Mouse (Mus musculus) liver, adult 2 months (tissue): ENCODE measurements around the gene St3gal5. TPM values are rescaled to one million over a fixed set of nuclear protein-coding genes. Genes with fewer than 3 reads are reported as not detected.
A peak's percentile ranks its signal among the peaks of the same experiment; 100 is the strongest.

Experiments used
- DNase-seq: peaks from one replicate; pipeline ENCODE4 v3.0.0-alpha.2; 2011; ENCODE audit warnings: low read depth, low spot score; ENCODE audit errors: extremely low read depth
- H3K27ac ChIP-seq: fragments of 200-500 bp; replicated peaks from 2 replicates; pipeline ENCODE4 v1.5.1; 2012; ENCODE audit warnings: low read depth, mild to moderate bottlenecking, control low read depth, inconsistent platforms, low read length; ENCODE audit not compliant: insufficient read depth
- H3K27me3 ChIP-seq: fragments of 200-500 bp; 2 replicates; pipeline ENCODE4 v1.6.1; 2012; ENCODE audit warnings: mild to moderate bottlenecking, moderate library complexity, low read length, inconsistent platforms; ENCODE audit not compliant: control insufficient read depth, insufficient read depth
- H3K36me3 ChIP-seq: fragments of 200-500 bp; 2 replicates; pipeline ENCODE4 v1.6.1; 2012; ENCODE audit warnings: low read length, inconsistent platforms; ENCODE audit not compliant: control insufficient read depth, insufficient read depth
- H3K4me1 ChIP-seq: fragments of 200-500 bp; 2 replicates; pipeline ENCODE4 v1.6.1; 2011; ENCODE audit warnings: low read length; ENCODE audit not compliant: control insufficient read depth, insufficient read depth
- H3K4me3 ChIP-seq: fragments of 200-500 bp; 2 replicates; pipeline ENCODE4 v1.5.1; 2011; ENCODE audit warnings: low read depth, mild to moderate bottlenecking, control low read depth, low read length, moderate library complexity; ENCODE audit not compliant: insufficient read depth
- H3K79me2 ChIP-seq: fragments of 200-500 bp; 2 replicates; pipeline ENCODE4 v1.6.1; 2012; ENCODE audit warnings: inconsistent platforms, mild to moderate bottlenecking, low read length, moderate library complexity; ENCODE audit not compliant: control insufficient read depth, insufficient read depth
- H3K9ac ChIP-seq: fragments of 200-500 bp; 2 replicates; pipeline ENCODE4 v1.6.1; 2012; ENCODE audit warnings: low read depth, mild to moderate bottlenecking, control low read depth, inconsistent platforms, low read length
- CTCF ChIP-seq: fragments of 200-500 bp; IDR thresholded peaks from 2 replicates; pipeline ENCODE4 v1.5.1; 2011; ENCODE audit warnings: low read depth, low read length, control low read depth
- POLR2A ChIP-seq: fragments of 200-500 bp; IDR thresholded peaks from 2 replicates; pipeline ENCODE4 v1.6.1; 2011; ENCODE audit warnings: low read length, control low read depth; ENCODE audit not compliant: insufficient read depth; ENCODE audit errors: extremely low read depth
- WGBS: fragments of 180-500 bp; shearing (Covaris S2); methylation state at CpG from one replicate; pipeline ENCODE4 v1.1.7; 2018; 5-methylcytosine and 5-hydroxymethylcytosine counted together
- polyA plus RNA-seq: library from polyadenylated mRNA; depleted of rRNA; stranded (reverse); fragments of >200 nt; gene quantifications from 2 replicates; pipeline ENCODE4 v1.2.3, GENCODE M21; 2012
- total RNA-seq: library from RNA; depleted of rRNA; stranded (reverse); fragments of >200 nt; gene quantifications from 2 replicates; pipeline ENCODE4 v1.2.3, GENCODE M21; 2014

The St3gal5 gene
- total and polyA plus RNA-seq, 2 experiments: 61.4 to 162 TPM

GRCm38 (mm10) chr6:72184576-72184975 lies 87.2 kb downstream of the St3gal5 start:
- Histone ChIP-seq H3K9ac (no peak overlapping the region), H3K27me3 (no peaks in the 10 kb centered on the region), H3K36me3 (no peaks in the 10 kb centered on the region), H3K4me1 (no peaks in the 10 kb centered on the region; the same call in 1 of the 2 replicates), H3K79me2 (no peaks in the 10 kb centered on the region), H3K4me3 (no peak overlapping the region), H3K27ac (no peak overlapping the region)
- 93% methylated on average over 5 of the region's 5 CpGs for WGBS
- DNase-seq: no peak
- TF ChIP-seq POLR2A (no peak), CTCF (no peak)

GRCm38 (mm10) chr6:72185893-72186490 lies 88.6 kb downstream of the St3gal5 start:
- H3K79me2 ChIP-seq: no peaks in the 10 kb centered on the region
- no peak overlapping the region for H3K27ac ChIP-seq
- H3K9ac ChIP-seq: no peak overlapping the region
- 3% methylated on average over 6 of the region's 6 CpGs for WGBS
- peak; percentile 57 for DNase-seq
- H3K27me3 ChIP-seq: no peaks in the 10 kb centered on the region
- H3K4me3 ChIP-seq: no peak overlapping the region
- H3K4me1 ChIP-seq: no peaks in the 10 kb centered on the region; the same call in 1 of the 2 replicates
- TF ChIP-seq CTCF (peak; percentile 99), POLR2A (no peak)
- H3K36me3 ChIP-seq: no peaks in the 10 kb centered on the region

GRCm38 (mm10) chr6:72186809-72187208 lies 89.4 kb downstream of the St3gal5 start:
- H3K4me1 ChIP-seq: no peaks in the 10 kb centered on the region; the same call in 1 of the 2 replicates
- no peak for DNase-seq
- no peak overlapping the region for H3K9ac ChIP-seq
- H3K27me3 ChIP-seq: no peaks in the 10 kb centered on the region
- 90% methylated on average over 6 of the region's 6 CpGs for WGBS
- no peak overlapping the region for H3K27ac ChIP-seq
- no peaks in the 10 kb centered on the region for H3K36me3 ChIP-seq
- no peak overlapping the region for H3K4me3 ChIP-seq
- no peak for TF ChIP-seq CTCF
- no peak for TF ChIP-seq POLR2A
- H3K79me2 ChIP-seq: no peaks in the 10 kb centered on the region

GRCm38 (mm10) chr6:72189061-72189863 lies 91.9 kb downstream of the St3gal5 start:
- no peak overlapping the region for H3K4me3 ChIP-seq
- TF ChIP-seq POLR2A: no peak
- no peak for DNase-seq
- no peaks in the 10 kb centered on the region for H3K27me3 ChIP-seq
- no peak overlapping the region for H3K27ac ChIP-seq
- H3K4me1 ChIP-seq: no peaks in the 10 kb centered on the region; the same call in 1 of the 2 replicates
- H3K9ac ChIP-seq: no peak overlapping the region
- WGBS: 22% methylated on average over 29 of the region's 29 CpGs
- no peaks in the 10 kb centered on the region for H3K36me3 ChIP-seq
- H3K79me2 ChIP-seq: no peaks in the 10 kb centered on the region

GRCm38 (mm10) chr6:72190120-72190519 lies 92.7 kb downstream of the St3gal5 start:
- no peak for DNase-seq
- H3K79me2 ChIP-seq: no peaks in the 10 kb centered on the region
- H3K9ac ChIP-seq: no peak overlapping the region
- H3K27me3 ChIP-seq: no peaks in the 10 kb centered on the region
- no peak for TF ChIP-seq CTCF
- no peak for TF ChIP-seq POLR2A
- H3K4me1 ChIP-seq: no peaks in the 10 kb centered on the region; the same call in 1 of the 2 replicates
- H3K4me3 ChIP-seq: no peak overlapping the region
- no peak overlapping the region for H3K27ac ChIP-seq
- no peaks in the 10 kb centered on the region for H3K36me3 ChIP-seq
- WGBS: 23% methylated on average over 6 of the region's 6 CpGs

- H3K4me3 ChIP-seq: no peak overlapping the region
- H3K79me2 ChIP-seq: no peaks in the 10 kb centered on the region
- DNase-seq: no peak
- no peaks in the 10 kb centered on the region; the same call in 1 of the 2 replicates for H3K4me1 ChIP-seq
- no peaks in the 10 kb centered on the region for H3K27me3 ChIP-seq
- WGBS: 68% methylated on average over 5 of the region's 5 CpGs
- no peaks in the 10 kb centered on the region for H3K36me3 ChIP-seq
- TF ChIP-seq POLR2A (no peak), CTCF (no peak)
- H3K9ac ChIP-seq: no peak overlapping the region
- H3K27ac ChIP-seq: no peak overlapping the region
Observed at GRCm38 (mm10) chr6:72190577-72190976, 93.2 kb downstream of the St3gal5 start.
